Mouse (Mus musculus) small intestine, adult 2 months (tissue): ENCODE measurements around the gene Myzap.

Source experiments
- CTCF ChIP-seq: fragments of 200-500 bp; IDR thresholded peaks from 2 replicates; pipeline ENCODE4 v1.5.1; 2012; ENCODE audit warnings: low read depth, mild to moderate bottlenecking, control low read depth, inconsistent platforms, low read length, moderate library complexity, mixed read lengths; ENCODE audit not compliant: insufficient replicate concordance, insufficient read length; ENCODE audit errors: extremely low read depth
- POLR2A ChIP-seq: fragments of 200-500 bp; IDR thresholded peaks from 2 replicates; pipeline ENCODE4 v1.6.1; 2012; ENCODE audit warnings: low read depth, mild to moderate bottlenecking, control low read depth, inconsistent platforms, low read length, moderate library complexity

- TF ChIP-seq POLR2A (no peak), CTCF (no peak)
Observed at GRCm38 (mm10) chr9:71547704-71548275, 44.4 kb downstream of the Myzap start.
